Mouse (Mus musculus): ENCODE results near the gene Mgst3. TPM values are rescaled to one million over a fixed set of nuclear protein-coding genes. Genes with fewer than 3 reads are reported as not detected.

Mgst3 gene
- polyA plus RNA-seq (2012; rRNA removed; ENCODE audit: low replicate concordance): 218 and 749 TPM in 2 replicates

GRCm38 (mm10) chr1:167393683-167394492, at the start of gene Mgst3:
TSS of gene Mgst3 (minus strand) at chr1:167393841.

GRCm38 (mm10) chr1:167349815-167350596, 43.6 kb downstream of the Mgst3 start, which contains the start of gene Aldh9a1:
TSS of gene Aldh9a1 (plus strand) at chr1:167349991.

Other genes starting within 250 kb of the Mgst3 start
- 17.1 and 28.2 TPM in 2 replicates for gene Uck2, start 108.5 kb downstream of the Mgst3 start, polyA plus RNA-seq (2012; rRNA removed; ENCODE audit: low replicate concordance)
- 80.7 and 133 TPM in 2 replicates for gene Tmco1, start 85.5 kb downstream of the Mgst3 start, polyA plus RNA-seq (2012; rRNA removed; ENCODE audit: low replicate concordance)
- 42.0 and 44.8 TPM in 2 replicates for gene Aldh9a1, start 43.9 kb downstream of the Mgst3 start, polyA plus RNA-seq (2012; rRNA removed; ENCODE audit: low replicate concordance)
- gene Lrrc52, start 72.9 kb upstream of the Mgst3 start, polyA plus RNA-seq (2012; rRNA removed; ENCODE audit: low replicate concordance): 0.20 TPM in 1 of 2 replicates, not detected in the other
- 8.4 and 24.8 TPM in 2 replicates for gene Rxrg, start 204.5 kb upstream of the Mgst3 start, polyA plus RNA-seq (2012; rRNA removed; ENCODE audit: low replicate concordance)